Mouse (Mus musculus) liver, embryonic 14.5 days (tissue): ENCODE measurements around the gene Efna2.

Experiments
- CTCF ChIP-seq: IDR thresholded peaks from 2 replicates; pipeline ENCODE4 v1.5.1; 2016; ENCODE audit warnings: antibody characterized with exemption, low read depth, control low read depth
- EP300 ChIP-seq: IDR thresholded peaks from 2 replicates; pipeline ENCODE4 v1.6.1; 2016; ENCODE audit warnings: antibody characterized with exemption, low read depth

DNA sequence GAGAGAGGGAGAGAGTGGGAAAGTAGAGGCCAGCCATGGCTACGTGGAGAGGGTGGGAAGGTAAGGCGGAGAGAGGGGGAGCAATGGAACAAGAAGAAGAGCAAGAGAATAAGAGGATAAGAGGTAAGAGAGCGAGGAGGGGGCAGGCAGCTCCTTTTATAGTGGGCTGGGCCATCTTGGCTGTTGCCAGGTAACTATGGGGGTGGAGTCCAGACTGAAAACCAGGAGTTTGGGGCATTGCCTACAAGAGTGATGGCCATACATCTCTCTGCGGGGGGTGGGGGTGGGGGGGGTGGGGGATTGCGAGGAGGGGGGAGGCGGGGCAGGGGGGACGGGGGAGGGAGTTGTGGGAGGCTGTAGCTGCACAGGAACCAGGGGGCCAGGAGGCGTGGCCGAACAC, 41.4 kb downstream of the Efna2 start:
- TF ChIP-seq CTCF (no peak), EP300 (no peak)
